Mouse (Mus musculus): ENCODE data around the gene Hspa5. TPM values are rescaled to one million over a fixed set of nuclear protein-coding genes. Genes with fewer than 3 reads are reported as not detected.
"Not testable (repeated sequence)": the region's sequence is repeated elsewhere in the genome, so short reads cannot be mapped to it uniquely, and the experiment has no call there.

The Hspa5 gene
- total RNA-seq, 2 experiments from 2014 or later, result 189 to 554 TPM

DNA sequence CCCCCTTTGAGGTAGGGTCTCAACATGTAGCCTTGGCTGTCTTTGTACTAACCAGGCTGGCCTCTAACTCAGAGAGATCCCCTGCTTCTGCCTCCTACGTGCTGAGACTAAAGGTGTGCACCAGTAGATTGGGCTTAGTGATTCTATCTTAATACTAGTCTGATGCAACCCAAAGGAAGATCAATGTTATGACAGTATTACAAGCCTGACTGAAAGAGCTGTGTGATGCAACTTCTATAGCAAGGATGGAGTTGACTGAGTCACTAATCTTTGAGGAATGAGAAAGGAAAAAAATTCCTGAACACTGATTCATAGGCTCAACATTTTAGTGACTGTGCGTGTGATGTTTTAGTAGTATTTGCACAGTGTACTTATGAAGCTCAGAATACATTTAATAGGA, 1.7 kb upstream of the Hspa5 start:
- no peak for ATAC-seq (ENCODE audit: poor library complexity, severe bottlenecking)

DNA sequence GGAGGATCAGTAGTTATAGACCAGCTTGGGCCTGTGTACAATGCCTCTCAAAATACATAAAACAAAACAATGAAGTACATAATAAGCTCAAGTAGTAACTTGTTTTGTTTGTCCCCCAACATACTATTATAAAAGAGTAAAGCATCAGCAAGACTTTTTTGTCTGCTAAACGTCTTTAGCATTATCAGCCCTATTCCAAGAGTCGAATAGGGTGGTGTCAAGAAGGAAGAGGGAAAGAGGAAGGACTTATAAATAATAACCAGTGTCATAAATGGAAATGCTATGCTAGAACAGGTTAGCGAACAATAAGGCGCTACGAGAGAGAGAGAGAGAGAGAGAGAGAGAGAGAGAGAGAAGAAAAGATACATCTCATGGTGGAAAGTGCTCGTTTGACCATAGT, 819 bp upstream of the Hspa5 start:
- ATAC-seq (ENCODE audit: poor library complexity, severe bottlenecking), result no peak

DNA sequence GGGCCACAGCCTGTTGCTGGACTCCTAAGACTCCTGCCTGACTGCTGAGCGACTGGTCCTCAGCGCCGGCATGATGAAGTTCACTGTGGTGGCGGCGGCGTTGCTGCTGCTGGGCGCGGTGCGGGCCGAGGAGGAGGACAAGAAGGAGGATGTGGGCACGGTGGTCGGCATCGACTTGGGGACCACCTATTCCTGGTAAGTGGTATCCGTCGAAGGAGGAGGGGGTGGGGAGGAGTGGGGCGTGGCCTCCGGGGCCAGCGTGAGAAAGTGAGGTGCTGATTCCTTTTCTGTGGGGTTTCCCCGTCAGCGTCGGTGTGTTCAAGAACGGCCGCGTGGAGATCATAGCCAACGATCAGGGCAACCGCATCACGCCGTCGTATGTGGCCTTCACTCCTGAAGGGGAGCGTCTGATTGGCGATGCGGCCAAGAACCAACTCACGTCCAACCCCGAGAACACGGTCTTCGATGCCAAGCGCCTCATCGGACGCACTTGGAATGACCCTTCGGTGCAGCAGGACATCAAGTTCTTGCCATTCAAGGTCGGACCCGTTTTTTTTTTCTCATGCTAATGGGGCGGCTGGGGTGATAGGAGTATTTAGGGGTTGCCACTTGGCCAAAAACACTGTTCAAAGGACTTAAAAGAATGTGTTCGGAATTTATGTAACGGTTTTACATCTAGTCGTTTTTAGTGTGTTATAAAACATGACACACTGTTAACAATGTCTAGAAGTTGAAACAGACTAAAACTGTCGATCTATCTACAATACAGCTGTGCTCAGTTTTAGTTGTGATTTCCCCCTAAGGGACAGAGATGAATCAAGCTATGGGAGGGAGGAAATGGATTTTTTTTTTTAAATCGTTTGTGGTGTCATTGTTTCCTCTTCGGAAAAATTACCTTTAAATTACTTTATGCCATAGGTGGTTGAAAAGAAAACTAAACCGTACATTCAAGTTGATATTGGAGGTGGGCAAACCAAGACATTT, 774 bp downstream of the Hspa5 start:
- ATAC-seq (ENCODE audit: poor library complexity, severe bottlenecking), result peak; percentile 39

DNA sequence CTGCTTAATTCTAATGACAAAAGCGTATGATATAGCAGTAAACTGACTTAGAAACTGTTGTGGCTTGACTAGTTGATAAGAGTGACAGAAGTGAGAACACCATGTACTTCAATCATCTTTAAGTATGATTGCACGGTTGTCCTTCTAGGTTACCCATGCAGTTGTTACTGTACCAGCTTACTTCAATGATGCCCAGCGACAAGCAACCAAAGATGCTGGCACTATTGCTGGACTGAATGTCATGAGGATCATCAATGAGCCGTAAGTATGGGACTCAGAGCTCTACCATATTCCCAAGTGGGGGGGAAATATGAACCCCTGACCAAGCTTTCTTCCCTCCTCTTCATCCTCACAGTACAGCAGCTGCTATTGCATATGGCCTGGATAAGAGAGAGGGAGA, 1.9 kb downstream of the Hspa5 start:
- no peak for ATAC-seq (ENCODE audit: poor library complexity, severe bottlenecking)

DNA sequence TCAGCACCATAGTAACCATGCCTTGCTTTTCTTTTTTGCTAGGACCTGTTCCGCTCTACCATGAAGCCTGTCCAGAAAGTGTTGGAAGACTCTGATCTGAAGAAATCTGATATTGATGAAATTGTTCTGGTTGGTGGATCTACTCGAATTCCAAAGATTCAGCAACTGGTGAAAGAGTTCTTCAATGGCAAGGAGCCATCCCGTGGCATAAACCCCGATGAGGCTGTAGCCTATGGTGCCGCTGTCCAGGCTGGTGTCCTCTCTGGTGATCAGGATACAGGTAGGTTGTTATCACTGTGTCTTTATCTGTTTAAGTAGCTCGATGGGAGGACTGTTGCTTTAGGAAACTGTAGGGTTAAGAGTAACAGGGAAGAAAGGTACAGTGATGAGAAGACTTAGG, 2.7 kb downstream of the Hspa5 start:
- no peak for ATAC-seq (ENCODE audit: poor library complexity, severe bottlenecking)

DNA sequence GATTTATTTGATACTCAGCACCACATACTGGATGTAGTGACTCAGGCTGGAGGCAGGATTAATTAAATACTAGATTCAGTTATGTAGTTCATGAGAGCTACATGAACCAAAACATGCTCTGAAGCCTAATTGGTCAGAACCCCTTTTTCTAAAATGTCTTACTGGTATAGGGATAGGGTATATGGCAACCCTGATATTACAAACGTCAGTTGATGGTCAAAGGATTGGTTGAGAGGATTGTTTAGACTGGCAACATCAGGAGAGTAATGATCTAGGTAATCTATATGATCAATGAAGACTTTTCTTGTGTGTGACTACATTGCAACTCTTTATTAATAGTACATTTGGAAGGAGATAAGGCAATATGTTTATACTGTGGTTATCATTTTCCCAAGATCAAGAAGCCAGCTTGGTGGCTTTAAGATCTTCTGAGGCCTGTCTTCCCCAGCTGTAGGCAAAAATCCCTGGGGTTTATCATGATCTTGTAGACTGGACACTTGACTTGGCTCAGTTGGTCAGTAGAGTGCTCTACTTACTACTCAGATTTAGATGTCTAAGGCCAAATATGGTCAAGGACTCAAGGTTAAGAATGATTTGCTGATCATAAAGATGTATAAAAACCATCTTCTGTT, 5.6 kb downstream of the Hspa5 start:
- no peak for ATAC-seq (ENCODE audit: poor library complexity, severe bottlenecking)

DNA sequence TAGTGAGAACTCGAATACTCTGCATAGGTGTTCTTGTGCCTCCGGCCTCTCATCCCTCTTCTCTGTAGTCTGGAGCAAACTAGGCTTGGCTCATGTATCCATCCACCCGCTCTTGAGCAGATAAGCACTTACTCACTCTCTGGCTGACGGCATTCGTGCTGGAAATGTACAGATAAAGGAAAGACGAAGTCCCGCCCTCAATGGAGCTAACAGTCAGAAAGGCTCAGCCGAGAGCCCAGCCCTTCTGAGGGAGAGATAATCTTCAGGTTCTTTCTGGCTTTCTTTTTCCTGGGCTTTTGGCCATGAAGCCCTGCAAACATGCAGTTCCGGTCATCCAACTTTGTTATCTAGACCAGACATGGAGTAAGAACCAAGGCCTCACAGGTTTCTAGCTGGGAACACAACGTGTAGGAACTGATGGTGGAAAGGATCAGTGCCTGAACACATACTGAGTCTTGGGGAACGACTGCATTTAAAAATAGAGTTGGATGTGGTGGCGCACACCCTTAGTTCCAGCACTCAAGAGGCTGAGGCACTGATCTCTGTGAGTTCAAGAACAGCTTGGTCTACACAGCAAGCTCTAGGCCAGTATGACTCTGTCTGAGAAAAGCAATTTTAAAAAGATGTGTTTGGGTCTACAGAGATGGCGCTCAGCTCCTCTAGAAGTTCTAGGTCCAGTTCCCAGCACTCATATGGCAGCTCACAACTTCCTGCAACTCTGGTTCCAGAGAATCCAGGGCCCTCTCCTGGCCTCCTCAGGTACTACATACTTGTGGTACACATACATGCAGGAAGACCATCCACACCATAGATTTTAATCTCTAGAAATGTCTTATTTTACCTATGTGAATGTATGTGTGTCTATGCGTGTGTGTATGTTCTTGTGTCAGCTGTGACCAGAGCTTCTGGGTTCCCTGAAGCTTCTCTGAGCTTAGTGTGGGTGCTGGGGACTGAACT, 11.6 kb downstream of the Hspa5 start:
- peak; percentile 60 for ATAC-seq (ENCODE audit: poor library complexity, severe bottlenecking)

DNA sequence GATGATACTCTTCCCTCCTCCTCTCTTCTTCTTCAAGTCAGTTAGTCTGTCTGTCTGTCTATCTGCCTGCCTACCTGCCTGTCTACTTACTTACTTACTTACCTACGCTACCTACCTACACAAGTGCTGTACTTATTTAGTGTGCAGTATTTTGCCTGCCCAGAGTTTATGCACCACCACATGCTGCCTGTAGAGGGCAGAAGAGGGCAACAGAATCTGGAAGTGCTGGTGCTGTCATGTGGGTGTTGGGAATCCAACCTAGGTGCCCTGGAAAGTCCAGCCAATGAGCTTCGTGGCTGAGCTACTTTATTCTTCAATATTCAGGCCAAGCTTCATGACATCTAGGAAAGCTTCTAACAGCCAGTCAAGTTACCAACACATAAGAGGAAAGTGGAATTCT, 12.3 kb downstream of the Hspa5 start:
- peak; percentile 91 for ATAC-seq (ENCODE audit: poor library complexity, severe bottlenecking)

DNA sequence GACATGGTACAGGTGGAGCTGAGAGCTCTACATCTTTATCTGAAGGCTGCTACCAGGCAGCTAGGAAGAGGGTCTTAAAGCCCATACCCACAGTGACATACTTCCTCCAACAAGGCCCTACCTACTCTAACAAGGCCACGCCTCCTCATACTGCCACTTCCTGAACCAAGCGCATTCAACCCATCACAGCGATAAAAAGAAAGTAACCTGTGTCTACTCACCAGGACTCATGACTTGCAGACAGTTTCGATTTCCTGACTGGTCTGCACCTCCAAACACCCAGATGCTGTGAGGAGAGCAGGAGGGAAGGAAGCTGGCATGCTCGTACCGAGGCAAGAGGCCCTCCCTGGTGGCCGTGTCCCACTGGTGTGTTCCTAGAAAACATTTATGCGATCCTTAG, 18.5 kb downstream of the Hspa5 start:
- ATAC-seq (ENCODE audit: poor library complexity, severe bottlenecking), result peak; percentile 97

DNA sequence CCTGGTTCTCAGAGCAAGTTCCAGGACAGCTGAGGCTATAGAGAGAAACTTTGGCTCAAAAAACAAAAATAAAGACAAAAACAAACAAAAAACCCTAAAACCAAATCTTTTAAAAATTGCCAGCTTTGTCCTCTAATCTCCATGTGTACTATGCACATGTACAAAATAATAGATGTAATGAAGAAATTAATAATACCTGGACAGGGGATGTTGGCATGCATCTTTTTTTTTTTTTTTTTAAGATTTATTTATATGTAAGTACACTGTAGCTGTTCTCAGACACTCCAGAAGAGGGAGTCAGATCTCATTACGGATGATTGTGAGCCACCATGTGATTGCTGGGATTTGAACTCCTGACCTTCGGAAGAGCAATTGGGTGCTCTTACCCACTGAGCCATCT, 20.8 kb downstream of the Hspa5 start:
- not testable (repeated sequence) for ATAC-seq (ENCODE audit: poor library complexity, severe bottlenecking)

DNA sequence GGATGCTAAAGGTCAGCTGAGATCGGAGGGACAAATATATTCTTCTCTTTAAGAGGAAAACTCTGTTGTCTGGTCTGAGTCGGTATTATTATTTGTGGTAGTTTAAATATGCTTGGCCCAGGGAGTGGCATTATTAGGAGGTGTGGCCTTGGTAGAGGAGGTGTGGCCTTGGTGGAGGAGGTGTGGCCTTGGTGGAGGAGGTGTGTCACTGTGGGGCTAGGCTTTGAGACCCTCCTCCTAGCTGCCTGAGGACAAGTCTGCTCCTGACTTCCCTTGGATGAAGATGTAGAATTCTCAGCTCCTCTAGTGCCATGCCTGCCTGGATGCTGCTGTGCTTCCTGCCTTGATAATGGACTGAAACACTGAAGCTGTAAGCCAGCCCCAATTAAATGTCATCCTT, 22.7 kb downstream of the Hspa5 start:
- no peak for ATAC-seq (ENCODE audit: poor library complexity, severe bottlenecking)

DNA sequence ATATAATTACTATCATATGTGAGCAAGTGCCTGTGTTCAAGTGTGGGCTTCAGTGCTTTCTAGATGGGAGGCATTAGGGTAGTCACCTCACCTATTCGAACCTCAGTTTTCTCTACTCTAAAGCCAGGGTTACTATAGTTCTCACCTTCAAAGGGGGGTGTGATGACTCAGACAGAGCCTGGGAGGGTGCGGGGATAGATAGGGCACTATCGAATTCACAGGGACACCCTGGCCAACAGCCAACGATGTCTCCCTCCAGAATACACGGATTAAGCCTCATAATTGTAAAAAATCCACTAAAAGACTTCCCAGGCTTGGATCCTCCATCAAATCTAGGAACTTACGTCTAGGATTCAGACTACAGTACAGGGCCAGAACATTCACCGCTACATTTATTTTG, 23.7 kb downstream of the Hspa5 start:
- no peak for ATAC-seq (ENCODE audit: poor library complexity, severe bottlenecking)

DNA sequence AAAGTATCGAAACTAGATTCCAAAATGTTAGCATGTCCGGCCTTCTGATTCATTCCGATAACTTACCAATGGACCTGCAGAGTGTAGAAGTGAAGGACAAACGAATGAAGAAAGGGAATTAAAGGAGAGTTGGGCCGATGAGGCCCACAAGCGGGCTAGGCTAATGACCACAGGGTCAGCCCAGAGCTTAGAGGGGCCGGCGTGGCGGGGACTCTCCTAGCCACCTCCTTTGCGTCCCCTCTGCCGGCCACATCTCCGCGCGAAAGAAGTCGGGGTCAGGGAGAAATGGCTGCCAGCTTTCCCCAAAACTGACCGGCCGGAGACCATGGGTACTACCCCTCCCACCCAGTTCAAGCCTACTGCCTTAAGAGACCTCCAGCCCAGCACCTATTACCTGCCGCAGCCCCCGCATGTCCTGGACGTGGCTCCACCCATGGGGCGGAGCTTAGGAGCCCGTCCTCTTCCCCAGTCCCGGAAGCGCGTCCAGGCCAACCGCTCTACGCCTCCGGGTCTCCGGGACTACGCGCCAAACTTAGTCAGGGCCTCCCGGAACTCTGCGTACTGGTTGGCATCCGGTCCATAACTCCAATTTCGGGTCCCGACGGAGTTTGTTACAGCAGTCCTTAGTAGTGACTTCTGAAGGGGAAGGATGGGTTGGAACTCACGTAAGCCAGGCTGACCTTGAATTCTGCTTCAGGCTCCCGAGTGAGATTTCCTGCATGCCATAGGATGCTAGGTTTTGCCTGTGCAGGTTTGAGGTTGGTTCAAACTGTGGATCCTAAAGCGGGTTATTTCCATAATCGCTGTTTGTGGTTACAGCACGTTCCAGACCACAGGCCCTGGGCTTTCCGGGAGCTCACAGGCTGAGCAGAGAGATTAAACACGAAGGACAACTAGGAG, 27.8 kb downstream of the Hspa5 start, which contains the start of gene Rabepk:
TSS of gene Rabepk (minus strand) at position 556 of the 900 bp plus-strand sequence.
- peak; percentile 75 for ATAC-seq (ENCODE audit: poor library complexity, severe bottlenecking)

DNA sequence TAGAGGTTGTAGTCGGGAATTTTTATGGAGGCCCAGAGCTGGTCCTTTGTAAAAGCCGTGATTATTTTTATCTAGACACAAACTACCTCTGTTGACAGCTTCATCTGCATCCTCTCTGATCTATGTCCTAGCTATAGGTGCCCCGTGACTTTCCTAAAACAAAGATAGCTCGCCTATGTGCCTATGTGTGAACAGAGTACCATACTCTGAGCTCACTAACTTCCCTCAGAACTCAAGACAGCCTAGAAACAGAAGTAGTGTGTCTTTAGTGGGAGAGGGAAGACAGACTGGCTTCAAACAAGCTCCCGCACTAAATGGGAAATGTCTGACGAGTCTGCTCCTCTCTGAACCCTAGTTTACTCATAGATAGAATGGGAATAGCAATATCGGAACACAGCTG, 28.6 kb downstream of the Hspa5 start:
- ATAC-seq (ENCODE audit: poor library complexity, severe bottlenecking), result no peak

DNA sequence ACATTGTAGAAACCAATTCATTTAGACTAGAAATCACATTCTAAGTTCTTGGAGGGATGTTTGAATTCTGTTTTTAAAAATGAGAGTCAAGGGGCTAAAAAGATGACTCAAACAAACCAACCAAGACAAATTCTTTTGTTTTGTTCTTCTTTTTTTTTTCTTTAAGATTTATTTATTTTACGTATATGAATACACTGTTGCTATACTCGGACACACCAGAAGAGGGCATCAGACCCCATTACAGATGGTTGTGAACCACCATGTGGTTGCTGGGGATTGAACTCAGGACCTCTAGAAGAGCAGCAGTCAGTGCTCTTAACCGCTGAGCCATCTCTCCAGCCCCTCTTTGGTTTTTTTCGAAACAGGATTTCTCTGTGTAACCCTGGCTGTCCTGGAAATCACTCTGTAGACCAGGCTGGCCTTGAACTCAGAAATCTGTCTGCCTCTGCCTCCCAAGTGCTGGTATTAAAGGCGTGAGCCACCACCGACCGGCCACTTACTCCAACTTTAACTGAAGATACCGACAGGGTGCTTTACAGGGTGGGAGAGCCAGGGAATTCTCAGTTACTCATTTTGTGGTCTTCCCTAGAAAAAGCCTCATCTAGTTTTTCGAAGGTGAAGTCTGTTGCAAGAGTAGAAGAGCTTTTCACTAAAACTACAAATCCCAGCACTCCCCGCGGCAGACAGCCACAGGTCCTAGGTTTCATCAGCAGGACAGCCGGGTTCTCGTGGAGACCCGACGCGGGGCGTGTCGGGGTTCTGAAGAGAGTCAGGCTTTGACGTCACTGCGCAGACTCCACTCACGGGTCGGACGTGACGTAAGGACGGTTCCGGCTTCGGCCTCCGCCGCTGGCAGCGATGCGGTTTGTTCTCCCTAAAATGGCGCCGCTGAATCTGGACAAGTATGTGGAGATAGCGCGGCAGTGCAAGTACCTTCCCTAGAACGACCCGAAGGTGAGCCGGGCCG, 30.0 kb downstream of the Hspa5 start:
- ATAC-seq (ENCODE audit: poor library complexity, severe bottlenecking), result peak; percentile 89

DNA sequence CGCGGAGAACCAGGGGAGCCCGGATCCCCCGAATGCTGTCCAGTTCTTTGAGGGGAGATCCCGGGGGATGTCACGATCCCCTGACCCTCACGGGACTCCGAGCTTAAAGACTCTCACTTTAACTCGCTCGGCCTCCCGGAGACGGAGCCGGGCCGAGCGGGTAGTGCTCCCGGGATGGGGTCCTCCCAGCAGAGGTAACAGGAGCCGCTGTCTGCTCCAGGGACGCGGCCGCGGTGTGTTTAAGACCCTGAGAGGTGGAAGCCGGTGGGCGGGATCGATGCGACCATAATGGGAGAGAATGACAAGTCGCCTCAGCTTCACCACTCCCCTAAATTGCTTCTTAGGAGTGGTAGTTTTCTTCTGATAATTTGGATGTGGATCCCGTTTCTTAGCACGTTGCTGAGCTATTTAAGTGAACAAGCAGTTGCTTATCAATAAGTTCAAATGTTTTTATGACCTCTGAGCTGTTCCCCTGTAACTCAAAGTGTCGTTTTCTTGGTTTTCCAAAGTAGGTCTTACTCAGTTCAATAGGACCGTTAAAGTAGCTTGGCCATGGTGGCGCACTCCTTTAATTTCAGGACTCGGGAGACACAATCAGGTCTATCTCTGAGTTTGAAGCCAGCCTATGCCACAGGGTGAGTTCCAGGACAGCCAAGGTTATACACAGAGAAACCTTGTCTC, 30.9 kb downstream of the Hspa5 start:
- ATAC-seq (ENCODE audit: poor library complexity, severe bottlenecking), result peak; percentile 36

DNA sequence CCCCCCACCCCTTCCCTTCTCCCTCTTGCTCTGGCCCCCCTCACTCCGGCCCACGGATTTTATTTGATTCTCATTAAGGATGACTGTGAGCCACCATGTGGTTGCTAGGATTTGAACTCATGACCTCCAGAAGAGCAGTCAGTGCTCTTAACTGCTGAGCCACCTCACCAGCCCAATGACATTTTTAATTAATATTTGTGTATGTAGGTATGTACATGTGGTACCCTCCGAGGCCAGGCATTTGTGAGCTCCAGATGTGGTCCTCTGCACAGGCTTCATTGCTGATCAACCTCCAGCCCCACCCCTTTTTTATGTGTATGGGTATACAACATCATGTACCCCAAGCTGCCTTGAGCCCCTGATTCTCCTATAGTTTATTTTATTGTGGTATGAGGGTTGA, 32.0 kb downstream of the Hspa5 start:
- ATAC-seq (ENCODE audit: poor library complexity, severe bottlenecking), result no peak

DNA sequence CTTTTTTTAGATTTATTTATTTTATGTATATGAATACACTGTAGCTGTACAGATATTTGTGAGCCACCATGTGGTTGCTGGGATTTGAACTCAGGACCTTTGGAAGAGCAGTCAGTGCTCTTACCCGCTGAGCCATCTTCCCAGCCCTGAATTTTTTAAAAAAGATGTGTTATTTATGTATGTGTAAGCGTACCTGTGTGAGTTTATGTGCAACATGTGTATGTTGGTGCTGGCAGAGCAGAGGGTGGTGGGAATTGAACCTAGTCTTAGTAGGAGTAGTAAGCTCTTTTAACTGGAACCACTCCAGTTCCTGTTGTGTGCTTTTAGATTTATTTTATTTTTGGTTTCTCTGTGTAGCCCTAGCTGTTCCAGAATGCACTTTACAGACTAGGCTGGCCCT, 32.4 kb downstream of the Hspa5 start:
- ATAC-seq (ENCODE audit: poor library complexity, severe bottlenecking), result no peak

Data from megakaryocyte, adult 5-6 weeks (primary cell).